Mouse (Mus musculus): Measurements from ENCODE around the gene Grk5. TPM values are rescaled to one million over a fixed set of nuclear protein-coding genes. Genes with fewer than 3 reads are reported as not detected.

Grk5 gene
- polyA plus RNA-seq, 2 experiments: 0.50 to 0.84 TPM

GRCm38 (mm10) chr19:60935001-60935400 lies 45.5 kb downstream of the Grk5 start:
- H3K4me3 ChIP-seq (ENCODE audit: insufficient read depth in 1 of 2, low read depth in 2 of 2, low read length in 2 of 2): no peak overlapping the region
- peaks cover 0 to 3% of the 10 kb centered on the region in 2 experiments; a peak in 2 of 4 replicates for H3K4me1 ChIP-seq (replicated peaks; ENCODE audit: control insufficient read depth in 2 of 2, insufficient read depth in 2 of 2, low read length in 1 of 2)
- H3K27me3 ChIP-seq (ENCODE audit: control insufficient read depth, insufficient read depth, low read length): no peaks in the 10 kb centered on the region
- H3K27ac ChIP-seq: no peak overlapping the region
- H3K9me3 ChIP-seq (ENCODE audit: control insufficient read depth, low read length): no peaks in the 10 kb centered on the region
- ATAC-seq (ENCODE audit: insufficient read depth): no peak
- H3K9ac ChIP-seq (replicated peaks): no peak overlapping the region
- no peaks in the 10 kb centered on the region for H3K36me3 ChIP-seq (replicated peaks; ENCODE audit: control insufficient read depth, insufficient read depth, low read depth)
- TF ChIP-seq CTCF (IDR thresholded peaks at IDR 0.05; ENCODE audit: low read depth) (no peak), EP300 (IDR thresholded peaks at IDR 0.05; ENCODE audit: low read depth) (no peak)
- H3K4me2 ChIP-seq (ENCODE audit: low read depth): no peak overlapping the region
- DNase-seq (ENCODE audit: low read depth in 3 of 3, low spot score in 3 of 3): no peak

- Histone ChIP-seq H3K9me3 (ENCODE audit: control insufficient read depth, low read length) (no peaks in the 10 kb centered on the region), H3K9ac (replicated peaks) (no peak overlapping the region), H3K4me3 (ENCODE audit: insufficient read depth in 1 of 2, low read depth in 2 of 2, low read length in 2 of 2) (no peak overlapping the region), H3K27ac (no peak overlapping the region), H3K36me3 (replicated peaks; ENCODE audit: control insufficient read depth, insufficient read depth, low read depth) (no peaks in the 10 kb centered on the region), H3K4me2 (ENCODE audit: low read depth) (no peak overlapping the region), H3K4me1 (replicated peaks; ENCODE audit: control insufficient read depth in 2 of 2, insufficient read depth in 2 of 2, low read length in 1 of 2) (peaks cover 0 to 5% of the 10 kb centered on the region in 2 experiments; a peak in 2 of 4 replicates), H3K27me3 (ENCODE audit: control insufficient read depth, insufficient read depth, low read length) (no peaks in the 10 kb centered on the region)
- WGBS (ENCODE audit: insufficient replicate concordance): 8% methylated on average over 1 of the region's 1 CpGs
- no peak for ATAC-seq (ENCODE audit: insufficient read depth)
- no peak for TF ChIP-seq EP300 (IDR thresholded peaks at IDR 0.05; ENCODE audit: low read depth)
- TF ChIP-seq CTCF (IDR thresholded peaks at IDR 0.05; ENCODE audit: low read depth): no peak
- no peak for DNase-seq (ENCODE audit: low read depth in 3 of 3, low spot score in 3 of 3)
Observed at GRCm38 (mm10) chr19:60939954-60940379, 50.4 kb downstream of the Grk5 start.

DNA sequence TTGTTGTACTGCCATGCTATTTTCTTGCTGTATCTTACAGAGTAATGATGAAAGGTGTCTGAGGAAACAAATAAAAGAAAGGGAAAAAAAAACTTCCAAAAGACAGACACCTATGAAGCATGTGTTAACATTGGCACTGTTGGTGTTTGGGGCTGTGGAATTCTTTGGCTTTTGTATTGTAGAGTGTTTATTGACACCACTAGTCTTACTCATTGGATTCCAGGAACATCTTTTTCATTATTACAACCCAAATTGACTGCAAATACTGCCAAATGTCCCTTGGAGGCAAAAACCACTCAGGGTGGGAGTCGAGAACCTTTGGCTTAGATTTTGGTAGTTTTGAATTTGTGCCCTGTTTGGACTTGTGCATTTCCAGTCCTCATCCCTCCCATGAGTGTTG lies 51.3 kb downstream of the Grk5 start:
- Histone ChIP-seq H3K9ac (replicated peaks) (no peak overlapping the region), H3K4me1 (replicated peaks; ENCODE audit: control insufficient read depth in 2 of 2, insufficient read depth in 2 of 2, low read length in 1 of 2) (peaks cover 0 to 8% of the 10 kb centered on the region in 2 experiments; a peak in 2 of 4 replicates), H3K36me3 (replicated peaks; ENCODE audit: control insufficient read depth, insufficient read depth, low read depth) (no peaks in the 10 kb centered on the region), H3K27me3 (ENCODE audit: control insufficient read depth, insufficient read depth, low read length) (no peaks in the 10 kb centered on the region), H3K4me3 (ENCODE audit: insufficient read depth in 1 of 2, low read depth in 2 of 2, low read length in 2 of 2) (no peak overlapping the region), H3K9me3 (ENCODE audit: control insufficient read depth, low read length) (no peaks in the 10 kb centered on the region), H3K4me2 (ENCODE audit: low read depth) (no peak overlapping the region), H3K27ac (no peak overlapping the region)
- 52% methylated on average over 1 of the region's 1 CpGs for WGBS (ENCODE audit: insufficient replicate concordance)
- ATAC-seq (ENCODE audit: insufficient read depth): no peak
- no peak for DNase-seq (ENCODE audit: low read depth in 3 of 3, low spot score in 3 of 3)
- TF ChIP-seq EP300 (IDR thresholded peaks at IDR 0.05; ENCODE audit: low read depth) (no peak), CTCF (IDR thresholded peaks at IDR 0.05; ENCODE audit: low read depth) (no peak)

DNA sequence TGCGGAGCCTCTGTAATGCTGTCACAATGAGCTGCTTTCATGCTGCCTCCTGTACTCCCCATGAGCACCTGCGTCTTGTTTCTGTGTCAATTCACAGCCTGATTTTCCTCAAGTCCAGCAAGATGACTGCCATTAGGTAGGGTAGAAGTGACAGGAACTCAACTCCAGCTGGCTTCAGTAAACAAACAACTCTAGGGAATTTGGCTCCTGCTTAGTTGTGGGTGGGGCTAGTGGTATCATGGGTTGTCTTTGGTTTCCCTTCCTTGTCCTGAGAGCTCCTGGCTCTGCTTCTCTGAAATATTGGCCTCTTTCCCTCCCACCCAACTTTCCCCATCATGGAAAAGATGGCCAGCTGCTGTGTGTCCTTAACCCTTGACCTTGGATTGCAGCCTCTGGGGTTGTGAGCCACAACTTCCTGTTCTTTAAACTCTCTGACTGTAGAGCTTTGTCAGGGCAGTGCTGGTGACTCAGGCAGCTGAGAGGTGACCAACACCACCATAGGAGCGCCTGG lies 56.3 kb downstream of the Grk5 start:
- peaks cover 0 to 10% of the 10 kb centered on the region in 2 experiments; a peak in 2 of 4 replicates for H3K4me1 ChIP-seq (replicated peaks; ENCODE audit: control insufficient read depth in 2 of 2, insufficient read depth in 2 of 2, low read length in 1 of 2)
- ATAC-seq (ENCODE audit: insufficient read depth) (peak; percentile 39; the same call in 1 of the 2 replicates), DNase-seq (ENCODE audit: low read depth in 3 of 3, low spot score in 3 of 3) (peak in 1 of 3 experiments; percentile 16)
- no peak overlapping the region for H3K27ac ChIP-seq
- TF ChIP-seq CTCF (IDR thresholded peaks at IDR 0.05; ENCODE audit: low read depth): no peak
- no peak for TF ChIP-seq EP300 (IDR thresholded peaks at IDR 0.05; ENCODE audit: low read depth)
- H3K9ac ChIP-seq (replicated peaks): no peak overlapping the region
- no peak overlapping the region for H3K4me2 ChIP-seq (ENCODE audit: low read depth)
- no peaks in the 10 kb centered on the region for H3K27me3 ChIP-seq (ENCODE audit: control insufficient read depth, insufficient read depth, low read length)
- no peaks in the 10 kb centered on the region for H3K9me3 ChIP-seq (ENCODE audit: control insufficient read depth, low read length)
- H3K36me3 ChIP-seq (replicated peaks; ENCODE audit: control insufficient read depth, insufficient read depth, low read depth): no peaks in the 10 kb centered on the region
- 54% methylated on average over 3 of the region's 3 CpGs for WGBS (ENCODE audit: insufficient replicate concordance)
- no peak overlapping the region for H3K4me3 ChIP-seq (ENCODE audit: insufficient read depth in 1 of 2, low read depth in 2 of 2, low read length in 2 of 2)

DNA sequence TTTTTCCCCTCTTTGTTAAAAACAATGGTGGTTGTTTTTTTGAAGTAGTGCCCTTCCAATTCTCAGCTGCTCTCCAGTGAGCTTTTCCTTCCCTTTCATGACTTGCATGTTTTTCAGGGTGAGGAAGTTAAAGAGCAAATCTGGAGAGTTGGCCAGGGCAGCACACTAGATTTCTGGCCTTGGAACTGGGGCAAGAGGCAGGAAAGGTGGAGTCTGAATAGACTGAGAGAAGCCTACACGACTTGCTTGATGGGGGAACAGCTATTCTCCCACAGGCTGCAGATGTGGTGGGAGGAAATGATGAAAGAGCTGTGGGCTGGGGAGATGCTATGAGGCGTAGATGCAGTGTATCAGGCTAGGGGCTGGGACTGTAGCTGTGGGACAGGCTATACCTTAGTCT lies 57.1 kb downstream of the Grk5 start:
- H3K4me2 ChIP-seq (ENCODE audit: low read depth): no peak overlapping the region
- no peak overlapping the region for H3K27ac ChIP-seq
- no peaks in the 10 kb centered on the region for H3K9me3 ChIP-seq (ENCODE audit: control insufficient read depth, low read length)
- WGBS (ENCODE audit: insufficient replicate concordance): 32% methylated on average over 2 of the region's 2 CpGs
- no peaks in the 10 kb centered on the region for H3K27me3 ChIP-seq (ENCODE audit: control insufficient read depth, insufficient read depth, low read length)
- ATAC-seq (ENCODE audit: insufficient read depth) (0 out of 2 replicates have a peak, but pooled peaks have one; percentile 15), DNase-seq (ENCODE audit: low read depth in 3 of 3, low spot score in 3 of 3) (peak in 1 of 3 experiments; percentile 14)
- no peak for TF ChIP-seq EP300 (IDR thresholded peaks at IDR 0.05; ENCODE audit: low read depth)
- TF ChIP-seq CTCF (IDR thresholded peaks at IDR 0.05; ENCODE audit: low read depth): no peak
- H3K4me1 ChIP-seq (replicated peaks; ENCODE audit: control insufficient read depth in 2 of 2, insufficient read depth in 2 of 2, low read length in 1 of 2): peaks cover 0 to 10% of the 10 kb centered on the region in 2 experiments; a peak in 2 of 4 replicates
- H3K36me3 ChIP-seq (replicated peaks; ENCODE audit: control insufficient read depth, insufficient read depth, low read depth): no peaks in the 10 kb centered on the region
- H3K4me3 ChIP-seq (ENCODE audit: insufficient read depth in 1 of 2, low read depth in 2 of 2, low read length in 2 of 2): no peak overlapping the region
- no peak overlapping the region for H3K9ac ChIP-seq (replicated peaks)

All from liver, embryonic 14.5 days (tissue).